Mouse (Mus musculus): ENCODE results near the gene Psmg4.

The Psmg4 gene

DNA sequence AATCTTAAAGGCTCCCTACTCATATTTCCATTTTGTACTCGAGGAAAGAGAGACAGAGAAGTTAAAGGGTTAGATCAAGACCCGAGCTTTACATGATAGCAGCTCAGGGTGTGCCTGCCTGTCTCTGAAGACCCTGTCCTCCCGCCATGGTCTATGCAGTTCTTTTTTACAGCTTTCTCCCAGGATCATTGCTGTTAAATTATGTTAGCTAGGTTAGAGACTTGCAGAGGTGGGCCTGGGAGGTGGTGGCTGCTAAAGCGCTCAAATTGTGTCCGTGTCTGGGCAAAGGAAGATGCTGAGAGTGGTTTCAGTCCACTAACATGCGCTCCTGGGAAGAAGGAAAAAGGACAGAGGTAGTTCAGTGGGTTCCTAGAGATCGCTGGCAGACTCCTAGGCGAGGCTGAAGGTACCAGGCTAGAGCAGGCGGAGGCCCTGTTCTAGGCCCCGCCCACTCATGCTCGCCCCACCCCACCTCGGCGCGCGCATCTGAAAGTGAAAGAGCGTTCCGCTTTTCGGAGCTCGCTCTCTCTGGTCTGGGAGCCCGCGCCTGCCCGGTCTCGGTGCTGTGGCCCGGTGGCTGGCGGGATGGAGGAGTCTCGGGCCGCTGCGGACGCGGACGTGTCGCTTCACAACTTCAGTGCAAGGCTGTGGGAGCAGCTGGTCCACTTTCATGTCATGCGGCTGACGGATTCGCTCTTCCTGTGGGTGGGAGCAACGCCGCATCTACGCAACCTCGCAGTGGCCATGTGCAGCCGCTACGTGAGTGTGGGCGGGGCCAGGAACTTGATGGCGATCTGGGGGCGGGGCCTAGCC lies at the start of gene Psmg4:
Psmg4 (plus strand) TSS at position 474 of the 813 bp plus-strand sequence.
- DNase-seq: peak; percentile 92

DNA sequence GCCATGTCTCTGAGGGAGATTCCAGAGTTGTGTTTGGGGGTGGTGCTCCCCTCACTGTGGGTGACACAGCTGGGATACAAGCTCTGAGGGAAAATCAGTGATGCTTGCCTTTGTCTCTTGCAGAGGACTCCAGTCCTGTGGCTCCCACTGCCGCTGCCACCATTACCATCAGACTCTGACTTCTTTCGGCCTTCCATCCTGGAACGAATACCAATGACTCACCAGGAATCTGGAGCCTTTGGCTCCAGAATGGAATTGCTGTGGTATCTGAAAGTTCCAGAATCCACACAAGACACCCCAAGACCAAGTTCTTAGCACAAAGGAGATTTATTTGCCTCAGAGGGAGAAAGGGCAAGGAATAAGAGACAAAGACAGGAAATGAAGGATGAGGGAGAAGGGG lies 49.7 kb upstream of the Psmg4 start:
- no peak for DNase-seq

DNA sequence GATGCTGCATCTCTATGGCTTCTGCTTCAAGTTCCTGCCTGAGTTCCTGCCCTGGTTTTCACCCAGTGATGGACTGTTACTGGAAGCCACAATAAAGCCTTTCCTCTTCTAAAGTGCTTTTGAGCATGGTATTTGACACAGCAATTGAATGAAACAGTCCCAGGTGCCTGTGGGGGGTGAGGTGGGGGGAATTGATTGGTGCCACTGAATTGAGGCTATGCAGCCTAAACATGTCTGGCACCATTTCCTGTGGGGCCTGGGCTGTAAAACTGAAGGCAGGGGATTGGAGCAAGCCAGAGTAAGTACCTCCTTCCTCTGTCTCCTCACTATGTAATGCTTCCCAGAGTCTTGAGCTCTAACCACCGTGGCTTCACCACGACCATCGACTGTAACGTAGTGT lies 48.1 kb upstream of the Psmg4 start:
- DNase-seq: no peak

DNA sequence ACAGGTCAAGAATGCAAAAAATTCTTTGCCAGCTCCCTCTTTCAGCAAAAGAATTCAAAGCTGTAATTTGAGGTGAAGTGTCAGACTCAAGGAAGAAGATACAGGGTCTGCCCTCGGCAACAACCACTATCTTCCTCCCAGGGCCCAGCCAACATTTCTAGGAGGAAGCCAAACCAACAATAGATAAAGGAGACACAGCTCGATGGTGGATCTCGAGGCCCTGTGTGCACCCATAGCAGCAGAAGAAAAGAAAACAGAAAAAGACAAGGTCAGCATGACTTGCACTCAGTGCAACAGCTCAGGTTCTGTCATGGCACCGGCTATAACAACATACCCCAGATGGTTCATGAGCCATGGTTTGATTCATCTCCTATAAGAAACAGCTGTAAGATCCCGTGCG lies 46.3 kb upstream of the Psmg4 start:
- no peak for DNase-seq

DNA sequence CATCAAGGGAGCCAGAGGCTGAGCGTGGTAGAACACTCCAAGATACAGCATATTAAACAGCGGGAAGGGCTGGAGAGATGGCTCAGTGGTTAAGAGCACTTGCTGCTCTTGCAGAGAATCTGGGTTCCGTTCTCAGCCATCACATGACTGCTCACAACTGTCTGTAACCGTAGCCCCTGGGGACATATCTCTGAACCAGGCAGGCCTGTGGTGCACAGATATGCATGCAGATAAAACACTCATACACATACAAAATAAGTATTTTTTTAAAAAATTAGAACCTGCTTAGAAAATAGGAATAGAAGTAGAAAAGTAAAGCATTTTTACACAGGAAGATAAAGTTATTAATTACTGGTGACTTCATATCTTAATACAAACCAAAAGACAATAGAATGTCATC lies 43.9 kb upstream of the Psmg4 start:
- no peak for DNase-seq

DNA sequence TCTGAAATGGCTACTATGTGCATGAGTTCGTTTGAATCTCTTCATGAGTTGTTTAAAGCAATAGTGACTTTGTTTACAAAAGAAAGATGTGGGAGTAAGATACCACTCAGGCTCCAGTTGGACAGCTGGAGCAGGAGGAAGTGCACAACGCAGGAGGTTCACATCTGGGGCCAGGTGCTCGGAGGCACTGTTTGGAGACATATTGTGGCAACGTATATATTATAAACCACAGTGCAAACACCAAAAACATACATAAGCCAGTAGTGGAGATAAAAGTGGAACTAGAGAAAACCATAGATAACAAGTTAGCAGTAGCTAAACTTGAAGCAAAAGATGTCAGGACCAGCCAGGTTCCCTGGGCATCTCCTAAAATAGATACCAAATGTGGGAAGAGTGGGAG lies 43.4 kb upstream of the Psmg4 start:
- DNase-seq: no peak

DNA sequence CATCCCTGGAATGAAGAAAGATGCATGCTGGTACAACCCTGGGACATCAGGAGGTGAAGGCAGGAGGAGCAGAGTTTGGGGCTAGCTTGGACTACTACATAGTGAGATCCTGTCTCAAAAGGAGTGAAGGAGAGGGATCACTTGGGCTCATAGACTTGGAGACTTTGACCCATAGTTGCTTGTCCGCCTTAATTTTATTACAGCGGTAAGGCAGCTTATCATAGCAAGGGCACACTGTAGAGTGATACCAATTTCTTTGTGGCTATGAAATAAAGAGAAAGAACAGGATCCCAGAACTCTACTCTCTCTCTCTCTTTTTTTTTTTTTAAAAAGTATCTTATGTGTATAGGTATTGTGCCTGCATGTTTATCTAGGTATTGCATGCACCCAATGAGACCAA lies 42.2 kb upstream of the Psmg4 start:
- DNase-seq: no peak

DNA sequence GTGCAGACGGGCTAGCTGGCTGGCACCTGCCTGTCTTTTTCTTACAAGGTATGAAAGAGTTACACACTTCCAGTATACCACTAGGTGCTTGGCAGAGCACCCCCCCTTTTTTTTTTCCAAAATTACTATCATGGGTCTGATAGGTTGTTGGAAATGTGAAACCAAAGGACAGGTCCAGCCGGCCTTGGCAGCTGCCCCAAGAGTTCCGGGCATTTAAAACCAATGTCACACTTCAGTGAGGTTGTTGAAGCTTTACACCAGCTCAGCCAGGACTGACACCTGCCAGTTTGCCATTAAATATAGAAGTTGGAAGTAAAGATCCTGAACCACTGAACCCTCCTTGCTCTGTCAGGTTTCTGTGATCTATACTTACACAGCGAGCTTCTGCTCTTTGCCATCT lies 37.1 kb upstream of the Psmg4 start:
- DNase-seq: no peak

DNA sequence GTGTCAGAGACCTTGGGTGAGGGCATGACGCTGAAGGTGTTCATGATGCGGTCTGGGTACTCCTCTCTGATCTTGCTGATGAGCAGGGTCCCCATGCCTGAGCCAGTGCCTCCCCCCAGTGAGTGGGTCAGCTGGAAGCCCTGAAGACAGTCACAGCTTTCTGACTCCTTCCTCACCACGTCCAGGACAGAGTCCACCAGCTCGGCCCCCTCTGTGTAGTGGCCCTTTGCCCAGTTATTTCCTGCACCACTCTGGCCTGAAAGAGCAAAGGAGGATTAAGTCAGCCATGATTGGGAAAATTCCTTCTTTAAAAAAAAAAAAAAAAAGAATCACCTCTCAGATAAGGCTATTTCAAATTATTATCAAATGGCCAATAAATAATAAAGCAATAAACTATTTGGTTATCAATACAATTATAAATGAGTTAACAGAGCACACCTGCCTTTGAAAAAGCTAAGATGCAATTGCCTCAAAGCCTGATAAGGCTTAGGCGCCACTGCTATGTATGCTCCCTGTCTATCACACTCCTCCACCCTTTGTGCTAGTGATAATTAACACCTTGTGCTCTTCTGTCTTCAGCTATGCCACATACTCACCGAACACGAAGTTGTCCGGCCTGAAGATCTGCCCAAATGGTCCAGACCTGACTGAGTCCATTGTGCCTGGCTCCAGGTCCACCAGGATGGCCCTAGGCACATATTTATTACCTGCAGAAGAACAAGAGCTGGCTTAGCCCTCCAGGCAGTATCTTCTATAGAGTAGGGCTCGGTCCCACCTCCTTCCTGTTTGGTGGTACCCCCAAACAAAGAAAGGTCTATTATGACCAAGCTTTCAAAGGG lies 34.3 kb upstream of the Psmg4 start:
- no peak for DNase-seq

DNA sequence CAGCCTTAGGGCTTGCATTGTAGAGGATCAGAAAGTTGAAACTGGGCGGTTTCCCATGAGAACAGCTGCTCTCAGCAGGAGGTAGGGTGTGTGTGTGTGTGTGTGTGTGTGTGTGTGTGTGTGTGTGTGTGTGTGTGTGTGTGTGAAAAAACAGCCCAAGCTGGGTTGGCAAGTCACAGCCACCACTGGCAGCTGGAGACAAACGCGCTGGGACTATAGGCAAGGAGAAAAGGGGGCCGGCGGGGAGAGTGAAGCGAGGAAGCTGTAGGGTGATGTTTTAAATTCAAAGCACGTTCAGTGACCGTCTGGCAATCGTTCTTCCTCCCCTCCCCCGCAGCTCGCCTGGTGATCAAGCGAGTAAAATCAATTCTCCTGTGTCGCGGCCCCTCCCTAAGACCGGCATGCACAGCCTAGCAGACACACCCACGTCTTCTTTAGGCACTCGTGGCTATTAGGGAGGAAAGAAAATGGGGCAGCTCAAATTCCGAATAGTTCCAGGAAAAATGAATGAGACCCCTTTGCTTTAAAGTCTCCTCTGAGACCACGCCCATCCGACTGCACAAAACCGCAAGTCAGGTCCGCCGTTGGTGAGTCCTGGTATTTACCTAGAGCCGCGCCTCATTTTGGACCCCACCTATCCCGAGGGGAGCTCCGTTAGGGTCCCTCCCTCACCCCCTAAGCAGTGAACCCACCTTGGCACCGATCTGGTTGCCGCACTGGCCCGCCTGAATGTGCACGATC lies 33.1 kb upstream of the Psmg4 start:
- DNase-seq: peak; percentile 74

DNA sequence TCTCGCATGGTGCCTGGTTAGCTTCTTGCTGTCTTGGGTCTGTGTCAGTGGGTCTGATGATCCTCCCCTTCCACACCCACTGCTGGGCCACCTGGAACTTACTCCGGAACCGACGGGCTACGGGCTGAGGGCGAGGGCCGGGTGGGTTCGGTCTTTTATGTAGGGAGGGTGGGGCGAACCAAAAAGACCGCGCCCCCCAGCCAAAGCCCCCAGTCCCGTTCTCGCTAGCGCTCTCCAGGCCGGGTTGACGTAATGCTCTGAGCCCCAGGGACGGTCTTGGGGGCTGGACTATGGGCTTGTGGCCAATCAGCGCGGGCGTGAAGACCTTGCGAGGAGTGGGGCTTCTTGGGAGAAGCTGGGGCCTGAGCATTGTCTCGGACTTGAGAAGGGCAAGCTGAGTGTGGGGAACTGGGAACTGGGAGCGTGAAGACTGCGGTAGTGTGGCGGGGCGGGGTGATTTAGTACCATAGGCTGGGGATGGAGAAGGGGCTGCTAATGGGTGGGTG lies 32.5 kb upstream of the Psmg4 start, which contains the start of gene Tubb2b:
Tubb2b (minus strand) TSS at position 241 of the 506 bp plus-strand sequence.
- DNase-seq: peak; percentile 98

DNA sequence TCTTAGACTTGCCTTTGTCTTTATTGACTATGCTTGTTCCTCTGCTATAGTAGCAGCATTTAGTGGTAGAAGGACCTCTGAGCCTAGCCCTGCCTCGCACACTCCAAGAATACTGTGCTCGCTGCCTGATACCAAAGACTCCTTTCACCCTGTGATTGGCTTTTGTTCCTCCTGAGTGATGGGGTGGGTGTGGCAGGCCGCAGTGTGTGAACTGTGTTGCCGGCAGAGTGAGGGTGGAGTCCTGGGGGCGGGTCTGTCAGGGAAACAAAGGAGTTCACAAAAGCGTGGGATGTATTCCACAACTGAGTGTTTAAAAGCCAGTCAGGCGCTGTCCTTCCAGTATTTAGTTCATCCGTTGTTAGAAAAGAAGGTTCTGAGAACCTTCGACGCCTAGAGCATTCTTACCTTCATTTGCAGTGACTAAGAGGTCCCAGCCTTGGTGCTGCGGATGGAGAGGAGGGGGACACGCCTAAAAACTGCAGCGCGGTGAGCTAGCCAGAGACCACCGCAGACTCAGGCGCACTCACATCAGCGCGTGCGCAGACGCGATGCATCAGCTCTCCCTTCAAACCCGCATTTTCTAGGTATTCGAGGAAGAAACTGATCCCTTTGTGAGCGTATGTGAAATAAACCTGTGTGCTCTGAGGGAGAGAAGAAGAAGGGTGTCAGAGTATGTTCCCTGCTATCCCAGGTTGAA lies 31.6 kb upstream of the Psmg4 start:
- DNase-seq: peak; percentile 72

DNA sequence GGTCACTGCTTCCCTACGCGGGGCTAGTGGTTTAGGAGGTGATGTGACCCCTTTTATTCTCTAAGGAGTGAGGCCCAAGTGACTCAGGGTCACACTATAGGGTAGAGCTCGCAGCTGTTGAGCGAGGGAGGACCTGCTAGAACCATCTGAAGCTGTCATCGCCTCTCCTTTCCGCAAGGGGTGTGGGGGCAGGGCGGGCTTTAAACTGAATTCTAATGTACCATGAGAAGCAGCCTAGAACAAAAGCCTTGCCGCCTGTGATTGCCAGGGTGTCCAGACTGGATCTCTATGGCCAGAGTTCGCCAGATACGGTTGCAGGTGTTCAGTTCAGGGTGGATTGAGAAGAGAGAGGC lies 31.1 kb upstream of the Psmg4 start:
- DNase-seq: peak; percentile 85

DNA sequence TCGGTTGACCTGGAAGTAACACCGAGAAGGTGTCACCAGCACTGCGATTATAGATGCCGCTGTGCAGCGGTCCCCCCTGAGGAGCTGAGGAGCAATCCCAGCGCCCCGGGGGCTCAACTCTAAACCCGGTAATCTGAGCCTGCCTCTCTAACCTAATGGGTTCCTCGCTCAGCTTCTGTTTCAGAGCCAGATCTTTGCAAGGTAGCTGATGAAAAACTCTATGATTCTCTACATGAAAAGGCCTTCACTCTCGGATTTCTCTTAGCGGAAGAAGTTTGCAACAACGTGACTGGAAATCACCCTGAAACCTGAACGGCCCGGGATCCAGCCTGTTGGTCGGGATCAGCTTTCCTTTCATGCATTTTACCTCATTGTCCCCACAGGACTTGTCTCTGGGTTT lies 30.5 kb upstream of the Psmg4 start:
- no peak for DNase-seq

DNA sequence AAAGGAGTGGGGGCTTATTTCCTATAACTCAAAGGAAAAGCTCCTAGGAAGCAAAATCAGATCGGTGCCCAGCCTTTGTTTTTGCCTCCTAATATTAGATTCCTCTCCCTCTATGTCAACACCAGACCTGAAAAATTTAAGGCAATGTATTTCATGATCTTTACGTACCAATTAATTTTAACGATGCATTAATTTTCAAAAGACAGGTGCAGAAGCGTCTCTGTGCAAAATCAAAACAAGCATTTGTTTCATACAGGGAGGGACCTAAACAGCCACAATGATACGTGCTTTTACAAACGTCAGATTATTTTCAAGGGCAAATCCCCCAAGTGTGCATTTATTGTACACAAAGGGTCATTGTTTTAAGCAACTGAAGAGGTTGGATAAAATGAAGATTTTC lies 29.9 kb upstream of the Psmg4 start:
- no peak for DNase-seq

DNA sequence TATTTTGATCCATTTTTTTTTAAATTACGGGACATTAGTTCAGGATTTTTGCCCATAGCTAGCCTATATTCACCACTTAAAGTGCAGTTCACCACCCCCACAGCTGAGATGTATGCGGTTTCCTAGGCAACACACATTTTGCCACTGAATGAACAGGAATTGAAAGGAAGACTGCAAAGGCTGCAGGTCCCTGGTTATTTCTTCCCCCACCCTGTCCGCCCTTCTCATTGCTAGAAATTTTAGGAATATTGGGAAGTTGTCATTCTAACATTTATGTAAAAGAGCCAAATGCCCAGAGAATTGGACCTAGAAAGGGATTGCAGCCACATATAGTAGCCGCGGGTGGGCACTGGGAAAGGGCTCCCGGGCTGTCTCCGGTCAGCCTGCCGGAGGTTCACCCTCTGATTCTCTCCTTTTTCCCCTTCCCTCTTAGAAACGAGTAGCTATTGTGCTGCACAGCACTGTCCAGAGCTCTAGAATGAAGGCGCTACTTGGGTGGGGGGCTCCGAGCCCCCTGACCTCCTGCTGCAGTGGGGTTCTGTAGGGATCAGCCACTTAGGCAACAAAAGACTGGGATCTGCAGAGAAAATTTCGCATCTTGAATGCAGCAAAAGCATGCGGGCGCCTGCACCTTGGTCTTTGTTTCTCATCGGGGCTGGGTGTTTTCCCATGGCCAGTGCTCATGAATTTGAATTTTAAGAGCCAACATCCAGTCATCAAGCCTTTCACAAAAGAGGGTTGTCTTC lies 29.3 kb upstream of the Psmg4 start:
- DNase-seq: peak; percentile 40

DNA sequence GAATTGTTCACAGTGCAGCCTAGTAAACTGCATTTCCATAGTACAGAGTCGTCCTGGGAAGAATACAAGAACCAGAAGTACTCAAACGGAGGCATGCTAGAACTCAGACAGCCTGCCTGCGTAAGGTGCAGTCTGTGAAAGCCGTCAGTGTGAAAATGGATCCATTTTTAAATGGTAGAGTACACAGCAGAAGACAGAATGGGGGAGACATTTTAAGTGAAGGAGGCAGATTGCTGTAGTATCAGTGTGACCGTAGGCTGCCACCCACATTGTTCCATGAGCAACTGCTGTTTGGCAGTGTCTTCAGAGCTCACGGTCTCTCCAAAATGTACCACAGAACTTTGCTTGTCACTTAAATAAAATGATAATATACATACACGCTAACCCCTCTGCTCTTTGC lies 28.5 kb upstream of the Psmg4 start:
- no peak for DNase-seq

DNA sequence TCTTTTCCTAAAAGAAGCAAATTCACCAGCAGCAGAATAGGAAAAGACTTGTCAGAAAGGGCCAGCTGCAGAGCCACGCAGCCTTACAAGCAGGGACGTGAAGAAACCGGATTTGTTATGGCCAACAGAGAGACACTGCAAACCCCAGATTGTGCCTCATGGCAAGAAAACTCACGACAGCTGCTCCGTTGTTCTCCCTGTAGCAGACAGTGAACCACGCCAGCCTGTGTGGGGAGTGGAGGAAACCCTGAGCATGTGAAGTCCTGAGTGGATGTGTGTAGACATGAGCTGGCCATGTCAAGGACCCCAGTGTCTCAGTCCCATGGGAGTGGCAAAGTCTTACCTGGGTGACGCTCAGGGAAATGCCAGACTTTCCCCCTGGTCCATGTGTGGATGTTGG lies 26.2 kb upstream of the Psmg4 start:
- peak; percentile 41 for DNase-seq

DNA sequence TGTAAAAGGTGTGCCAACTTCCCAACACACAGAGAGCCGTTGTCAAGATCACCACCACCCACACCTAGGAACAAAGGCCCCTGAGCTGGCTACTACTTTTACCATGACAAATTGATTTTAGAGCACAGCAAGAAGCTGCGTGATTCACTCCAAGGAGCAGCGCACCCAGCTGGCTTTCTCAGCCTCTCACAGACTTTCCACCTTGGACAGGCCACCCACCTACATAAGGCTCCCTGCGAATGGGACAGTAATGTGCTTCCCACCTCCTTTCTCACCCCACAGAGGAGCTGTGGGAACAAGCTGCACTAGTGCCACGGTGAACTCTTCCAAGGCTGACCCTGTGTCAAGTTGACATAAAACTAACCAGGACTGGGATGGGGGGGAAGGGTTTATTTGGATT lies 19.4 kb upstream of the Psmg4 start:
- no peak for DNase-seq

DNA sequence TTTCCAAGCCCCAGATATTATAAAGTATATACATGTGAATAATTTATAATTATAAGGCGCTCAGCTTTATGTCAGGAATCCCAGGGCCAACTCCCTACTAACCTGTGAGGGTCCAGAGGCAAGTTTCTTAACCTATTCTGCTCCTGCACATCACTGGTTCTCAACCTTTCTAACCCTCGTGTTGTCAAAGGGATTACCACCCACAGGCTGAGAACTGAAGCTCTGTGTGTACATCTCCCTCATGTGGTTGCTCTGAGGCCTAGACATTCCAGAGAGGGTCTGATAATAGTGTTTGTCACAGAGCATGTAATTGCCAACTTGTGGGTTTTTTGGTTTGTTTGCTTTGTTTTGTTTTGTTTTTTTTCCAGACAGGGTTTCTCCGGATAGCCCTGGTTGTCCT lies 15.8 kb upstream of the Psmg4 start:
- no peak for DNase-seq

DNA sequence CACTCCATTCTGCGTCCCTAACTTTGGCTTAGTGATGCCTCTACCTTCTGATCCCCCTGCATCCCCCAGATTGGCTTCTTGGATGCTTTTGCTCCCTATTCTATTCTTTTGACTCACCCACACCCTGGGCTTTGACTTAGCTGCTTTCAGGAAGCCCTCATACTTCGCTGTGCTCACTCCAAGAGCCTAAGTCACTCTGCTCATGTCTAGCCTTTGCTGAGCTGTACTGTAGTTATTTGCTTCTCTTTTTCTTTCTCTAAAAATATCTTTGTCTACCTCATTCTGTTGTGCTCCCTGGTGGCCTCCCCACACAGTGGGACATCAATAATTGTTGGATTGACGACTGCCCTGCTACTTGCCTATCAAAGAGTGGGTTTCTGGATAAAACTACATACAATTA lies 14.6 kb upstream of the Psmg4 start:
- no peak for DNase-seq
